Mouse (Mus musculus) neutrophil, adult 59 days (primary cell): ENCODE measurements around the gene Cmtm4. TPM values are rescaled to one million over a fixed set of nuclear protein-coding genes. Genes with fewer than 3 reads are reported as not detected.

ENCODE experiments used
- total RNA-seq, 2 experiments: library from RNA; stranded (reverse); gene quantifications; 1 replicate in 1 of 2; 2 replicates in 1 of 2; pipeline ENCODE4 v1.2.4; 2023

Cmtm4 gene
- under 1 TPM; 0.49 to 0.86 TPM for total RNA-seq

DNA sequence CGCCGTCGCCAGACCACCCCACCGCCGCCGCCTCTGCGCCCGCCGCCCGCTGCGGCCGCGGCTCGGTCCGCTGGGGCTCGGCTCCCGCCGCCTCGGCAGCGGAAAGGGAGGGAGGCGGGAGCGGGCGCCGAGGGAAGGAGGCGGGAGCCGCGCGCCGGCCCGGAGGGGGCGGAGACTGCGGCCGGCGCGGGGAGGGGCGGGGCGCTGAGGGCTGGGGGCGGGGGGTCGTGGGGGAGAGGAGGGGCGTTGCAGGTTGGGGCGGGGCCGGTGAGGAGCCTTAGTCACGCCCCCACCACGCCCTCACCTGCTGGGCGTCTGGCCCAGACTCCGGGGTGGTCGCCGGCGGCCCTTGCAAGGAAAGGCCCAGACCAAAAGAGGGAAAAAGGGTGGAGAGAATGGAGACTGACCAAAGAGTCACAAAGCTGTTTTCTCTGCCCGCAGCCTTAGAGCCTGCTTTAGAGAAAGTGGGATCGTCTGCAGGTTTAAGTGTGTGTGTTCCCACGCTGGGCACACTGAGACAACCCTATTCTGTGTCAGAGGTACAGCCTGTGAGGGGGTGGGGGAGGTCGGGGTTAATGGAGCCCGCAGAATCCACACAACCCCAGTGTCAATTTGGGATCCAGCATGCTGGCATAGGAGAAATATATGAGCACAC lies at the start of gene Cmtm4:
TSS of gene Cmtm4 (minus strand) at position 105 of the 655 bp plus-strand sequence.

DNA sequence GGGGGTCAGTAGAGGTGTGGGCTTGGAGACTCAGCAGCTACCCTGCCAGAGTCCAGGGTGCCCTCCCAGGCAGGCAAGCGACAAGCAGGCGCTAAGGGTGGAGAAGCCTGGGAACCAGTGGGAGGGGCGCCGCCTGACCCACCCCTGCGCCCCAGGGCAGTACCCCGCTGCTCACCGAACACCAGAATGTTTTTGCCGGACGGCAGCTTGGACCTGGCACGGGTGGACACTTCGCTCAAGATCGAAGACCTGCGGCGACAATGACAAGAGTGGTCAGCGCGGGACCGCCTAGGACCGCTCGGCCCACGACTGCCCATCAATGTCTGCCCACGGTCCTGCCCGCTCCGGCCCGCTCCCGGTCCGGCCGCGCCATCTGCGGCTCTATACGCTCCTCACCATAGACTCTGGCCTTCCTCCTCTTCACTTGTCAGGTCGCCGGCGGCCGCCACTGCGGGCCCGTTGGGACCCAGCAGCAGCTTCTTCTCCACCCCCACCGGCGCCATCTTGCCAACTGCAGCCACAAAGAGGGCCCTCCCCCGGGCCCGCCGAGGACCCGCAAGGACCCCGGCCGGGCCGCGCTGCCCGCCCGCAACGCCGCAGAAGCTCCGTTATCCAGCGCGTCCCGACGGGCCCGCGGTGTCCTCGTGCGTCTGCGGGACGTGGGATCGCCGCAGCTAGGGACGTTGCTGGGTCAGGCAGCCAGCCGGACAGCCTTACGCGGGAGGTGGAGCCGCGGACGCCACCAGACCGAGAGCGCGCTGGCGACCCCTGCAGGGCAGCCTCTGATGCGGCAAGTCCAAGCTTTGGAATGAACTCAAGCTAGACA lies 46.9 kb upstream of the Cmtm4 start, which contains the start of gene Dync1li2:
TSS of gene Dync1li2 (minus strand) at position 749 of the 826 bp plus-strand sequence.

DNA sequence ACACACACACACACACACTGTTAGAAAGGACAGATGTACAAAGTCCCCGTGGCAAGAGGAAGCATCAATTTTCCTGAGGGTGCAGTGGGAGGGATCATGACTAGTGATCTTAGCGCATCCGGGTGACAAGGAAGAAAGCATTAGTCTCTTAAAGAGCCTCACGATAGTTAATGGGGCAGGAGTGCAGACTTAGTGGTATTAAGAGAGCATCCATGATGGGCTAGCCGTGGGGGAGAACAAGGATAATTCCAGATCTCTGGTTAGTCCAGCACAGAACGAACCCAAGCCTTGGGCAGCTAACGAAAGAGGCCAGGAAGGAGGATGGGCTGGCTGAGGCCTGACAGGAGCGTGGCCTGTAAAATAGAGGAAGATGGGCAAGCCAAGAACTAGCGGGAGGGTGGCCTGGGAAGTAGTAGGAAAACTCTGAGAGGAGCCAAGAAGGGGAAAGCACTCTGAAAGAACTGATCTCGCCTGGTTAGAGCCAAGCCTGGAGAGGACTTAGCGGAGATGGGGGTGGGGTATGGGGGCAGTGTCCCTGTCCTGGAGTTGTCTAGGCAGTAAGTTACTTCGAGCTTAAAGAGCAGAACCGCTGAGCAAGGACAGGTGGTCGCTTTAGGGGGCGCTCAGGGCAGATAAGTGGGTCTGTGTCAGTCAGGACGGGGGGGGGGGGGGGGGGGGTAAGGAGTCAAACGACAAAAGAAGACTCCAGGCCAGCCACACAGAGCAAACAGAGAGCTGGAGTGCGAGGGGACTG lies 56.2 kb downstream of the Cmtm4 start, which contains the start of gene Cmtm3:
TSS of gene Cmtm3 (plus strand) at position 182 of the 754 bp plus-strand sequence.

DNA sequence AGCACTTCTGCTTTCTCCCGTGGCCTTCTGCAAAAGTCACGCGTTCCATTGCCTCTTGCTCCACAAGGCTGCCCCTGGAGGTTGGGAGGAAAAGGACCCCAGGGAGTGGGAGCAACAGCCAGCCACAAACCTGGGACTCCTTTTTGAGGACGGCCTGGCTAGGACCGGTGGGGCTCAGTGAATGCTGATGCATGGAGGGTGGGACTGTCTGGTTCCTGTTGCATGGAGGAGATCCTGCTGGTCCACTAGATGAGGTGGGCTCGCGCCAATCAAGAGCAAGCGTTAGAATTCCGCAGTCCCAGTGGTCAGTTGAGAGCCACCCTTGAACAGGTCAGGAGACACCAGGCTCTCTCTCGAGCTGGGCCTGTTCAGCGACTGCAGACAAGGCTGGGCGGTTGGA lies 73.7 kb downstream of the Cmtm4 start, which contains the start of gene Cmtm2b:
TSS of gene Cmtm2b (plus strand) at position 301 of the 400 bp plus-strand sequence.

DNA sequence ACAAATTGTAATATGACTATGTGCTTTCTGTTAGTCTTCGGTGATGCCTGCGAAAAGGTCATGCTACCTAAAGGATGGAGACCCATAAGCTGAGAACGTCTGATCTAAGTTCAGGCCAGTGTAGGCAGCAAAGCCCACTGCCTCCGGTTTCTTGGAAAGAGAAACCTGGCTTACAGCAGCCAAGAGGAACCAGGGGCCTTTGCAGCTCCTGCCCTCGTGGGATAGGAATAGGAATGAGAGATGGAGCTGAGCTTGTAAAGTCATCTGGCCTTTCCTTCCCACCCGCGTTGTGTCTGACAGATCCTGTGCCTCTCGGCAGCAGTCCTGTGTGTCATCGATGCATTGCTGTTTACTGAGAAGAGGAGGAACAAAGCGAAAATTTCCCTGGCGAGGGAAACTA lies 74.3 kb downstream of the Cmtm4 start, which contains the start of gene Gm11020:
TSS of gene Gm11020 (plus strand) at position 301 of the 400 bp plus-strand sequence.

DNA sequence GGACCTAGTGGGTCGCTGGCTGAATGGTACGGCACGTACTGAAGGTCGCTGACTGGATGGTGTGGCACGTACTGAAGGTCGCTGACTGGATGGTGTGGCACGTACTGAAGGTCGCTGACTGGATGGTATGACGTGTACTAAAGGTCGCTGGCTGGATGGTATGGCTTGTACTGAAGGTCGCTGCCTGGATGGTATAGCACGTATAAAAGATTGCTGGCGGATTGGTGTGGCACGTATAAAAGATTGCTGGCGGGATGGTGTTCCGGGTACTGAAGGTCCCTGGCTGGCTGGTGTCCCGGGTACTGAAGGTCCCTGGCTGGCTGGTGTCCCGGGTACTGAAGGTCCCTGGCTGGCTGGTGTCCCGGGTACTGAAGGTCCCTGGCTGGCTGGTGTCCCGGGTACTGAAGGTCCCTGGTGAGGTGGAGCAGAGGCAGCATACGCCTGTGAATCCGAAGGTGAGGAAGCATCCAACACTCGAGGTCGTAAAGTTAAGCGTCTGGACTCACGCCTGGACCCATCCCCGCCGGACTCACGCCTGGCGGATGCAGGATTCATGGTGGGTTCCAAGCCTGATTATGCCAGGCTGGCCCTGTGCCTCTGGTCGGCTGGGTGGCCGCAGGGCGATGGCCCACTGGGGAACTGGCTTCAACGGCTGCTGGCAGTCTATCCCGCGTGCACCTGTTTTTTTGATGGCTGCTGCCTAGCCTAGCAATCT lies 86.0 kb downstream of the Cmtm4 start, which contains the start of the genes Gm45711 and Cmtm1:
TSS of gene Gm45711 (minus strand) at position 641 of the 715 bp plus-strand sequence.
TSS of gene Cmtm1 (minus strand) at position 705 of the 715 bp plus-strand sequence.

Other genes with a start within 250 kb of the Cmtm4 start
- not detected for gene Bean1, start 225.4 kb downstream of the Cmtm4 start, total RNA-seq
- 10 to 100 TPM; 53.9 to 56.1 TPM for gene Tk2, start 147.2 kb downstream of the Cmtm4 start, total RNA-seq
- 100 to 1,000 TPM in 1 of 2 experiments, 10 to 100 TPM in 1; 99.2 to 105 TPM for gene Cklf, start 144.9 kb downstream of the Cmtm4 start, total RNA-seq
- not detected for gene Cmtm2a, start 102.6 kb downstream of the Cmtm4 start, total RNA-seq
- not detected for gene Gm45711, start 85.7 kb downstream of the Cmtm4 start, total RNA-seq
- not detected for gene Cmtm1, start 85.7 kb downstream of the Cmtm4 start, total RNA-seq
- not detected for gene Gm11020, start 74.2 kb downstream of the Cmtm4 start, total RNA-seq
- gene Cmtm2b, start 73.6 kb downstream of the Cmtm4 start, total RNA-seq: not detected
- gene Cmtm3, start 56.4 kb downstream of the Cmtm4 start, total RNA-seq: 10 to 100 TPM; 29.6 to 41.0 TPM
- gene Dync1li2, start 47.2 kb upstream of the Cmtm4 start, total RNA-seq: 10 to 100 TPM; 45.2 to 65.7 TPM
- not detected for gene Terb1, start 114.1 kb upstream of the Cmtm4 start, total RNA-seq
- 10 to 100 TPM; 11.6 to 13.2 TPM for gene Nae1, start 138.8 kb upstream of the Cmtm4 start, total RNA-seq
- not detected for gene Car7, start 138.9 kb upstream of the Cmtm4 start, total RNA-seq
- gene Pdp2, start 195.6 kb upstream of the Cmtm4 start, total RNA-seq: 1 to 10 TPM; 3.6 to 3.7 TPM
- not detected for gene Cdh16, start 228.6 kb upstream of the Cmtm4 start, total RNA-seq
- gene Rrad, start 235.5 kb upstream of the Cmtm4 start, total RNA-seq: 1 to 10 TPM; 1.1 to 3.6 TPM
- 10 to 100 TPM; 13.8 to 16.1 TPM for gene Ciao2b, start 246.2 kb upstream of the Cmtm4 start, total RNA-seq